Mouse (Mus musculus) gastrocnemius, postnatal 14 days (tissue): ENCODE results near the gene Fam98c. TPM values are rescaled to one million over a fixed set of nuclear protein-coding genes. Genes with fewer than 3 reads are reported as not detected.
"Not testable (repeated sequence)": the region's sequence is repeated elsewhere in the genome, so short reads cannot be mapped to it uniquely, and the experiment has no call there.

Experiments
- DNase-seq: peaks from one replicate; pipeline ENCODE4 v3.0.0; 2021; ENCODE audit warnings: mixed read lengths
- intact Hi-C: fragments of 180-260 bp; cut with DNase I; formaldehyde crosslinking; loops from one replicate; pipeline ENCODE4 v1.15.1; 2025; ENCODE audit warnings: low total_unique reads
- long read RNA-seq, 2 experiments: library from polyadenylated mRNA; stranded (forward); transcript quantifications; one replicate each; pipeline ENCODE4 v2.0.0; 2021
- total RNA-seq, 2 experiments: library from RNA; stranded (reverse); gene quantifications; 2 replicates each; pipeline ENCODE4 v1.2.3; 2021

The Fam98c gene
- total RNA-seq = 10 to 100 TPM; 12.3 to 13.0 TPM
- long read RNA-seq, experiment 1, transcript Fam98c-209 (8 exons, 1,293 nt) = major isoform, 11 of 26 reads
- long read RNA-seq, experiment 1, transcript Fam98c-202 (7 exons, 1,359 nt) = minor isoform, 7 of 26 reads
- long read RNA-seq, experiment 1, partial matches to known transcripts = 1 of 26 reads
- long read RNA-seq, experiment 1, other reads (novel, unspliced or antisense) = 6 of 26 reads
- long read RNA-seq, experiment 2, transcript Fam98c-202 (7 exons, 1,359 nt) = minor isoform, 5 of 29 reads
- long read RNA-seq, experiment 2, transcript Fam98c-209 (8 exons, 1,293 nt) = major isoform, 14 of 29 reads
- long read RNA-seq, experiment 2, partial matches to known transcripts = 2 of 29 reads
- long read RNA-seq, experiment 2, other reads (novel, unspliced or antisense) = 6 of 29 reads

GRCm38 (mm10) chr7:29155838-29156782 is at the start of gene Fam98c:
Fam98c (minus strand) TSS chr7:29156234.
- intact Hi-C loops = no loop called here

GRCm38 (mm10) chr7:29202577-29202976 is 46.5 kb upstream of the Fam98c start:
- intact Hi-C loops = no loop called here
- no peak for DNase-seq

More at GRCm38 (mm10) chr7:29155838-29156782, at the start of gene Fam98c:
- DNase-seq = peak; percentile 83

- DNase-seq, intact Hi-C loops: not testable (repeated sequence)
Measured at GRCm38 (mm10) chr7:29194230-29194629, 38.2 kb upstream of the Fam98c start.

- intact Hi-C loops = loop anchor here (5.0 kb wide), 1 partner anchor 61 kb away; no protein-coding TSS in a partner anchor
- DNase-seq = not testable (repeated sequence)
Measured at GRCm38 (mm10) chr7:29181323-29181722, 25.3 kb upstream of the Fam98c start.

- intact Hi-C loops = loop anchor here (5.0 kb wide), 1 partner anchor 61 kb away; no protein-coding TSS in a partner anchor
- no peak for DNase-seq
Measured at GRCm38 (mm10) chr7:29180854-29181236, 24.8 kb upstream of the Fam98c start.

- DNase-seq = peak; percentile 96
- intact Hi-C loops = loop anchor here (5.0 kb wide), 1 partner anchor 62 kb away; no protein-coding TSS in a partner anchor
Measured at GRCm38 (mm10) chr7:29180077-29180853, 24.2 kb upstream of the Fam98c start, which contains the start of gene Psmd8. Psmd8 (minus strand) TSS chr7:29180701.

GRCm38 (mm10) chr7:29179323-29179722 is 23.3 kb upstream of the Fam98c start:
- intact Hi-C loops = no loop called here
- no peak for DNase-seq

- intact Hi-C loops = no loop called here
- no peak for DNase-seq
Measured at GRCm38 (mm10) chr7:29178106-29178505, 22.1 kb upstream of the Fam98c start.

- intact Hi-C loops = no loop called here
Measured at GRCm38 (mm10) chr7:29172390-29173016, 16.5 kb upstream of the Fam98c start.

GRCm38 (mm10) chr7:29171562-29172097 is 15.6 kb upstream of the Fam98c start:
- DNase-seq = no peak
- intact Hi-C loops = no loop called here

More at GRCm38 (mm10) chr7:29172390-29173016, 16.5 kb upstream of the Fam98c start:
- DNase-seq = no peak

- intact Hi-C loops = no loop called here
- DNase-seq = peak; percentile 36
Measured at GRCm38 (mm10) chr7:29170755-29171561, 14.9 kb upstream of the Fam98c start.

- intact Hi-C loops = no loop called here
- peak; percentile 73 for DNase-seq
Measured at GRCm38 (mm10) chr7:29170066-29170754, 14.2 kb upstream of the Fam98c start, which contains the start of the genes Ggn and Spred3. Ggn (plus strand) TSS chr7:29170210. Spred3 (minus strand) TSS chr7:29170411.

- intact Hi-C loops = no loop called here
- peak; percentile 84 for DNase-seq
Measured at GRCm38 (mm10) chr7:29169231-29170065, 13.4 kb upstream of the Fam98c start.

GRCm38 (mm10) chr7:29168791-29169230 is 12.8 kb upstream of the Fam98c start:
- intact Hi-C loops = no loop called here
- no peak for DNase-seq

GRCm38 (mm10) chr7:29168121-29168695 is 12.2 kb upstream of the Fam98c start:
- DNase-seq = no peak
- intact Hi-C loops = no loop called here

GRCm38 (mm10) chr7:29167656-29168055 is 11.6 kb upstream of the Fam98c start:
- intact Hi-C loops = no loop called here
- no peak for DNase-seq
